Mouse (Mus musculus) gastrocnemius, postnatal 25 days (tissue): ENCODE measurements around the gene Snrpc. TPM values are rescaled to one million over a fixed set of nuclear protein-coding genes. Genes with fewer than 3 reads are reported as not detected.
A peak's percentile ranks its signal among the peaks of the same experiment; 100 is the strongest.

Source experiments
- DNase-seq: peaks from one replicate; pipeline ENCODE4 v3.0.0; 2022
- total RNA-seq, 2 experiments: library from RNA; stranded (reverse); gene quantifications; 1 replicate in 1 of 2; 2 replicates in 1 of 2; pipeline ENCODE4 v1.2.3; 2021

The Snrpc gene
- total RNA-seq, 2 experiments from 2014 or later = 62.8 to 63.4 TPM

GRCm38 (mm10) chr17:27819521-27819970, 18.4 kb upstream of the Snrpc start:
- DNase-seq = no peak

GRCm38 (mm10) chr17:27819971-27820567, 17.9 kb upstream of the Snrpc start:
- peak; percentile 62 for DNase-seq

- peak; percentile 97 for DNase-seq
Measured at GRCm38 (mm10) chr17:27820568-27821406, 17.2 kb upstream of the Snrpc start, which contains the start of gene D17Wsu92e. D17Wsu92e (minus strand) TSS chr17:27820648.

GRCm38 (mm10) chr17:27821407-27822338, 16.3 kb upstream of the Snrpc start:
- no peak for DNase-seq

GRCm38 (mm10) chr17:27823142-27823905, 14.6 kb upstream of the Snrpc start:
- DNase-seq = no peak

- DNase-seq = no peak
Measured at GRCm38 (mm10) chr17:27824941-27825340, 13.0 kb upstream of the Snrpc start.

- no peak for DNase-seq
Measured at GRCm38 (mm10) chr17:27825539-27825938, 12.4 kb upstream of the Snrpc start.

- DNase-seq = peak; percentile 64
Measured at GRCm38 (mm10) chr17:27825984-27826905, 11.7 kb upstream of the Snrpc start.

GRCm38 (mm10) chr17:27826908-27827383, 11.0 kb upstream of the Snrpc start:
- DNase-seq = peak; percentile 23

- DNase-seq = no peak
Measured at GRCm38 (mm10) chr17:27827511-27827910, 10.4 kb upstream of the Snrpc start.

GRCm38 (mm10) chr17:27830411-27830810, 7.5 kb upstream of the Snrpc start:
- DNase-seq = no peak

GRCm38 (mm10) chr17:27839469-27840252, 1.7 kb downstream of the Snrpc start:
- DNase-seq = peak; percentile 95

GRCm38 (mm10) chr17:27848351-27848750, 10.4 kb downstream of the Snrpc start:
- DNase-seq = no peak

GRCm38 (mm10) chr17:27851076-27851475, 13.1 kb downstream of the Snrpc start:
- no peak for DNase-seq

- DNase-seq = peak; percentile 83
Measured at GRCm38 (mm10) chr17:27856265-27856797, 18.4 kb downstream of the Snrpc start, which contains the start of gene Uhrf1bp1. Uhrf1bp1 (plus strand) TSS chr17:27856441.

- DNase-seq = peak; percentile 56
Measured at GRCm38 (mm10) chr17:27856798-27857648, 19.1 kb downstream of the Snrpc start.

GRCm38 (mm10) chr17:27857649-27858475, 19.9 kb downstream of the Snrpc start:
- DNase-seq = no peak
